Mouse (Mus musculus) cerebellum, adult 18-20 months (tissue): ENCODE measurements around the gene Celf1.
A peak's percentile ranks its signal among the peaks of the same experiment; 100 is the strongest.
"Not testable (repeated sequence)": the region's sequence is repeated elsewhere in the genome, so short reads cannot be mapped to it uniquely, and the experiment has no call there.

Experiments
- DNase-seq, 2 experiments: peaks; one replicate each; pipeline ENCODE4 v3.0.0; 2021

The Celf1 gene

DNA sequence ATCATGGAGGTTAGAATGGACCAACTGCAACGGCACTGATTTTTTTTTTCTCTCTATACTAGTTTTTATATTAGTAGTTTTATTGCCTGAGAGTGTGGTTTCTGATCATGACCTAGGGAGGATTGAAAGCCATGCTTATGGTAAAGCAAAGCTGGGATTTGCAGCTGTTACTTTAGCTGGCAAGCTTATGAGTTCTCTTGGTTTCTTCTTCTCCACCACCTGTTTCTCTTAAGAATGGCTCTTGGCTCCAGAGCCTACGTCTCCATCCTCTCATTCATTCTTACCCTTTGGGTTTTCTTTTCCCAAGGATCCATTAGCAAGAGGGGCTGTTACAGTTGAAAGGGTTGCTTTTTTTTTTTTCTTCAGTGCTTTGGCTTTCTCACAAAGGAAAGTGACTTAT, 1.6 kb downstream of the Celf1 start:
- DNase-seq: no peak

DNA sequence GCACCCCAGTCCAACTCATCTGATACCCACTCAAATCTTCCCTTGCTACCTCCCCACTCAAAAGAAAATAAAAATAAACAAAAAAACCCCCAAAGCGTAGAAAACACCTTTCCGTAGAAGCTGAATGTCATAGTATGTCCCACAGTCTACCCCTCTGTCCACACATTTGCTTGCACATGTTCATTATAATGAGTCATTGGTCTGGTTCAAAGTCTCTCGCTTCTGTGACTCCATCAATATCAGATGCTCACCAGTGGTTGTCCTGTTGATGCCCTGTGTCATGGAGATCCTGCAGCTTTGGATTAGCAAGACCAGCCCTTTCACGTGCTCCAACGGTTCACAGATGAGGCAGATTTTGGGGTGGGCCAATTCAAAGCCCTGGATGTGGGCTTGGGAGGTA, 10.0 kb downstream of the Celf1 start:
- no peak for DNase-seq

DNA sequence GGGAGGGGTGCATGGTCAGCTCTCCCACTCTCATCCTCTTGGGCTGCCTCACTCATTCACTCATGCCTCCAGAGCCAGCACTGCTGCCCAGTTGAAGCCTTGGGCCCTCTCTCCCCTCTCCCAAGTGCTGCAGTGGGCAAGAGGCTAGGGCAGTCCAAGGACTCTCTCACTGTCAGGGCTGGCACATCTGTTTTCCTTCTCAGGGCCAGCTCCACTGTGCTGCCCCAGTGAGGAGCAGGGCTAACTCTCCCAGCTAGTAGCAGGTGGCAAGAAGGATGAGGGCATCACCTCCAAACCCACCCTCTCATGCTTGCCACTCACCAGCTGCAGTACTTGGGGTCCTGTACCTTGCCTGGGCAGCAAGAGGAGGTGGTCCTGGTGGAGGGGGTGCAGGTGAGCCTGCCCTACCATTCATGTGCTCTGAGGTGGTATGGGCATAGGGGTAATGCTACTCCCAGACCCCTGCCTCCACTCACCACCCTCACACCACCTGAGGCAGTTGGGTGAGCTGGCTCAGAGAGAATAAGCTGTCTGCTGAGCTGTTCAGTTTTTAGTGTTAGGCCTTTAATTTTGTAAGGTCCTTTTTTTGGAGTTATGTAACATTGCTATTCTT, 10.5 kb downstream of the Celf1 start:
- no peak for DNase-seq

DNA sequence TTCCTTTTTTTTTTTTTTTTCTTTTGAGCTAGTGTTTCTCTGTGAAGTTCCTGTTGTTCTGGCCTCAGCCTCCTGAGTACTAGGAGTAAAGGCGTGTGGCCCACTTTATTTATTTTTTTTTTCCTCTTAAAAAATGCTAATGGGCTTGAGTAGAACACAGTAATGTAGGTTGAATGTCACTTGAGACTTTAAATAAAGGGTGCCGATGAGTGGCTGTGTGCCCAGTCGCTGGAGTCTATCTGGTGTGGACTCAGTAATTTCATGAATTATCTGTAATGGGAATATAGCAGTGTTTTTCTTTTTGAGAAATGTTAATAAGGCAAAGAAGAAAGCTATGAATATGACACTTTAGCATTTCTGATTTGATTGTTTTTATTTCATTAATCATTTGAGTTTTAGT, 13.3 kb downstream of the Celf1 start:
- no peak for DNase-seq

DNA sequence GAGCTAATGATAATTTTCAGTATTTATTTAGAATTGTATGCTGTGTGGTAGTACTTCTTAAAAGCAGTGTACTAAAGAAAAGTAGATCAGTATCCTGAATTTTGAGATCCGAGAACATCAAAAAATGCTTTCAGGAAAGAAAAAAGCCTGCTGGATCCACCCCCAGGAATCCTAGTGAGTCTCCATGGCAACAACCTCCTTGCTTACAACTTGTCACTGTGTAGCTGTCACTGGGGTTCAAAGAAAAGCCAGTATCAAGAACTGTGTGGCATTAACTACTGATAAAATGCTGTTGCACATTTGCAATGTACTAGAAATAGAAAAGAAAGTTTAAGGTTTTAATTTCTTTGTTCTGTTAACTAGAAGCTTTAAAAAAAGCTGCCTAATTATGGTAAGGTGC, 15.9 kb downstream of the Celf1 start:
- DNase-seq: peak in 1 of 2 experiments; percentile 34

DNA sequence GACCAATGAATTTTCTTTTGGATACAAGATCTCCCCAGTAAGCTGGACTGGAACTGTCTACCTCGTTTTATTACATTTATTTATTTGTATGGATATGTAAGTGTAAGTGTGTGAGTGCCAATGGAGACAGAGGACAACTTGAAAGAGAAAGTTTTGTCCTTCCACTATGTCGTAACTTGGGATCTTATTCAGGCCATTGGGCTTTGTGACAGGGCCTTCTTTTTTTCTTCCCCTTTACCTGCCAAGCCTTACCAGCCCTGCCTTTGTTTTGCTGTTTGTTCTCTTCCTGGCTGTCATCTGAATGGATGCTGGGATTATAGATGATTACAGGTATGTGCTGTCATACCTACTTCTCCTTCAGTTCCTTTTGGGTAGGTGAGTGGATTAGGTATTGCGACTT, 18.7 kb downstream of the Celf1 start:
- no peak for DNase-seq

DNA sequence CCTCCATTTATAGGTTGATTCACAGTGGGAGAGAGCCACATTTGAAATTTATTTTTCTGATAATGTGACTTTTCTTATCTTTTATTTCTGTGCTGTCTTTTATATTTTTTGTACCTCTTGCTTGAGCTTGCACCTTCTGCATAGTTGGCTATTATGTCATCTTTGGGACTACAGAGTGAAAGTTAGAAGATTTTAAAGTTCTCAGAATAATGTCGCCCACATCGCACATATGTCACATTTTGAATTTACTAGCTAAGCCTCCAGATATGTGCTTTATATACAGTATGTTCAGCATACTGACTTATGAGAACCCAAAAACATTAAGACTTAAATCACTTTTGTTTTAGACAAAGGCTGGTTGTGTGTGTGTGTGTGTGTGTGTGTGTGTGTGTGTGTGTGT, 19.8 kb downstream of the Celf1 start:
- no peak for DNase-seq

DNA sequence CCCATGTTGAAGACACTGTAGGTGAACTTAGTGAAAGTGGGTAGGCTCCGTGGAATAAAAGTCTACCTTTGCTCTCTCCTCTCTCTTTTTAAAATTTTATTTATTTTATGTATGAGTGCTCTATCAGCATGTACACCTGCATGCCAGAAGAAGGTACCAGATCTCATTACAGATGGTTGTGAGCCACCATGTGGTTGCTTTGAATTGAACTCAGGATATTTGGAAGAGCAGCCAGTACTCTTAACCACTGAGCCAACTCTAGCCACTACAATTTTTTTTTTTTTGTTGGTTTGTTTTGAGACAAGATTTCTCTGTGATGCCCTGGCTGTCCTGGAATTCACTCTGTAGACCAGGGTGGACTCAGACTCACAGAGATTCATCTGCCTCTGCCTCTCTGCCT, 23.1 kb downstream of the Celf1 start:
- DNase-seq: peak; percentile 61 to 73

DNA sequence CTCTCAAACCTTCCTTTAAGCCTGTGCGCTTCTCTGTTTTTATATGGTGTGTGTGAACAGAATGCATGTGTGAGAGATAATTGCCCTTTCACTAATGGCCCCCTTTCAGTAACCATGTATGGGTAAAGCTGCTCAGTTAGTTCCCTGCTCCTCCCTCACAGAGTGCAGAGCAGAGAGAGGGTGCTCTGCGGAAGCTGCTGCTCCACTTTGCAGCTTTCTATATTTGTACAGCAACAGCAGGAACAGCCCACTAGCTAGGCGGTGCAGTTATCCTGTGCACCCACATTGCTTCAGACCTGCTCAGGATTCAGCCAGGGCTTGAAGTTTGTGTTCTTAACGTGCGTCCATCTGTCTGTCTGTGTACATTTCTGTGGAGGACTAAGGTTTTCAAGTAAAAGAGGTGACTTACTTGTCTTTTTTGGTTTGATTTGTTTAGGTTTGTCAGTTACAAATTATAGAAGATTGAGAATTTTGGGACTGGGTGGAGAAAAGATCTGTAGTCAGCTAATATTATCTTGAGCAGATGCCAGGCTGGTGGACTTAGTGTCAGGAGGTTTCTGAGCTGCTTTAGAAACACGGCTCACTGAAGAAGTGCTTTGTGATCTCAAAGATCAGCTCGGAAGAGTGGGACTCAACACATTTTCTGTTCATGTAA, 24.8 kb downstream of the Celf1 start:
- DNase-seq: peak; percentile 62 to 65

DNA sequence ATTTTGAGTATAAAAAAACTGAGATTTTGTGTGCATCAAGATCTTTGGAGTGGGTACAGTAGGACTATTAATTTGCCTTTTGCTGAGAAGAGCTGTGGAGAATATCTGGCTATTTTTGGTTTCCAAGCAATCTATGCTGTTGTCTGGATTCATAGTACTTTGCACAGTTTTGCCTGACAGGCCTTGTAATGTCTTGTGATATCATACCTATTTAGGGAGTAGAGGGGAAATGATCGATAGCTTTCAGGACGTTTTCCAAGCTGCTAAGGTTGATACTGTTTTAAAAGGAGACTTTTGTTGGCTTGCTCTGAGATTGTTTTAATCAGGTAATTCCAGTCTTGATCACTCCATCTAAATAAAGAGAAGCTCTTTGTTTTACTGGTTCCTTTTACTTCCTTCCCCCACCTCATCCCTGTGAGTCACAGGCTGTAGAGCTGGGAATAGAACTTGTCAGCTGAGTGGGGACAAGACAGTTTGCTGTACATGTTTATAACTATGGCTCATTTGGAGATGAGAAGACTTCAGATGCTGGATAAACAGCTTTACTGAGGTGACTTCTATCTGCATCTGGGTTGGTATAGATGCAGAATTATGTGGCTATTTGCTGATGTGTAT, 25.4 kb downstream of the Celf1 start:
- peak in 1 of 2 experiments; percentile 28 for DNase-seq

DNA sequence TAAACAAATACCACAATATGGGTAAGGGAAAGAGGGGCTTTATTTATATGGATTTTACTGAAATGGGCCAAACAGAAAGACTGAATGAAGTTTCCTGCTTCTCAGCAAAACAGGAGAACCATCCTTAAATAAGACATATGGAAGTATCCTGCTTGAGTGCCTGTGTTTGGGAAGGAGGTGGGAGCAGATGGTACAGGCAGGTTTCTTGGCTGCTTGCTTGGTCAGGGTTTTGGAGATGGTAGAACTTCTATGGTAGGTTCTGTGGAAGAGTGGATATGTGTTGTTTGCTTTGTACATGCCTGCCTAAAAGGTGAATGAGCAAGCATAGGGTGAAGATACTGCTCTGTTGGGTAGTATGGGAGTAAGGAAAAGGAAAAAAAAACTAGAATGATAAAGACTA, 30.4 kb downstream of the Celf1 start:
- DNase-seq: peak; percentile 80 to 87

DNA sequence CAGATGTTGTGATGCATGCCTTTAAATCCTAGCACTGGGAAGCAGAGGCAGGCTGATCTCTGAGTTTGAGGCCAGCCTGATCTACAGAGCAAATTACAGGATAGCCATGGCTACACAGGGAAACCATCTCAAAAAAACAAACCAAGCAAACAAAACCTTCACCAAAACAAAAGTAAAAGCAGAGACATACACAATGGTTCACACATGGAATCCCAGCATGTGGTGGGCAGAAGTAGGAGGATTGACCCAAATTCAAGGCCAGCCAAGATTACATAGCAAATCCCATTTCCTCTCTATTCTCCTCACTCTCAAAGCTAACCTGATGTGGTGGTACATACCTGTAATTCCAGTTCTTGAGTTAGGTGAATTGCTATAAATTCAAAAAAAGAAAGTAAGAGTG, 33.9 kb downstream of the Celf1 start:
- peak; percentile 58 to 60 for DNase-seq

DNA sequence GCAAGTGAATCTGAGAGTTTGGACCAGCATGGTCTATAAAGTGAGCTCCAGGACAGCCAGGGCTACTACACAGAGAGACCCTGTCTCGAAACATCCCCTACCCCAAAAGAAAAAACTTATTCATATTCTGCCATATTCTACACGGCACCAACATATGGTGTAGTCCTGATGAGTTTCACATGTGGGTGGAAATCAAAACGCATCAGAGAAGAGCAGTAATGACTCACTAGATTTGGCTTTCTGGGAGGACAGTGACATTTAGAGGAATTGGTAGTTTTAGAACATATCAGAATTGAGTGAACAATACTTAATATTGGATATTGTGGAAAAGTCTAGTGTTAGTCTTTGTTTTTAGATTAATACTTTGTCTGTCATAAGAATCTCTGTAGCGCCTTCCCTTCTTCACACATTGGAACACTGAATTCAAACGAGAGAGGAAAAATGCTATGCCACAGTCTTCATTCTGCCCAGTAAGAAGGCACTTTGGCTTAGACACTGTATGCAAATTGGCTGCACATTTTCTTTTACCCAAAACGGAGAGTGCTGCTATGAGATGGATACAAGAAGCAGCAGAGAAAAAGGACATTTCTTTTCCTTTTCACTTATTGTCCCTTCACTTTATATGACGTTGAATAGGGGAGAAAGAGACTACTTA, 35.1 kb downstream of the Celf1 start:
- no peak for DNase-seq

DNA sequence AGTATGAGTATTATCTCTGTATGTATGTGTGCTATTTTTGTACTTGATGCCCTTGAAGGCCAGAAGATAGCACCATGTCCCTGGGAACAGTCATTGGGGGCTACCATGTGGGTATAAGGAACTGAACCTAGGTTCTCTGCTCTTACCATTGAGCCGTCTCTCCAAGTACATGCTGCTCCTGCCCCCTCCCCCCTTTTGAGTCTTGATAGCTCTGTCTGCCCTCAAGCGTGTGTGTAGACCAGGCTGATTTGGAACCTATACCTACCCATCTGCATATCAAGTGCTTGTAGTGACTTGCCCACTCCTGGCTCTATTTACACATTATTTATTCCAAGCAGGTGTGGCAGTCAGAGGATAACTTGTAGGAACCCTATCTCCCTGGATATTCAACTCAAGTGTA, 36.4 kb downstream of the Celf1 start:
- DNase-seq: no peak

DNA sequence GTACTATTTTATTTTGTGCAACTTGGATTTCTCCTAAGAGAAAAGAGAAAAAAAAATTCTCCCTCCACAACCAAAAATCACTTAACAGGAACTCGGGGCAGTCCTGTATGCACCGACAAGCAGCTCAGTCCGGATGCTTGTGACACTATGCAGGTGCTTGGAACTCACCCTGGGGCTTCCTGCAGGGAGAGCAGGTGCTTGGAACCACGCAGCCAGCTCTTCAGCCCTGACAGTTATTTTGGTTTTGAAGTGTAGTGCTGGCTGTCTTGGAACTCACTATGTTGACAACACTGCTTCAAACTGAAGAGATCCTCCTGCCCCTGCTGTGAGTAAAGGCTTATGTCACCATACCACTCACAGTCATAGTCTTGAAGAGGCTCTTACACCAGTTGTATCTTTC, 37.1 kb downstream of the Celf1 start:
- DNase-seq: peak; percentile 69 to 75

DNA sequence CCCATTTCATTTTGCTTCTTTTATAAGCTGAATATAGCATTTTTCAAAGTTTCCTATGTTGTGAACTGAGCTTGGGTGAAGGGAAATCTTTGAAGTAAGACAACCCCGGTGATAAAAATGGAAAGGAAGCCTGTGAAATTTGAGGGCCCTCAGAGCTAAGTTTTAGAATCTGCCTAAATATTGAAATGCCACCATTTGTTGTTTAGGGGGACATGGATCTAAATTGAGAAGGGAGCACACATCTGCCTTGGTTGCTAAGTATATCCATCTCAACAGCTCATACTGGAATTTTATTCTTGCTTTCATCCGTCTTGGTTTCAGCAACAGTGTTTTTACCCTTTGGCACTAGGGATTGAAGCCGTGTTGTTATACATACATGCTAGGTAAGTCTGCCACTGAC, 45.9 kb downstream of the Celf1 start:
- no peak for DNase-seq

DNA sequence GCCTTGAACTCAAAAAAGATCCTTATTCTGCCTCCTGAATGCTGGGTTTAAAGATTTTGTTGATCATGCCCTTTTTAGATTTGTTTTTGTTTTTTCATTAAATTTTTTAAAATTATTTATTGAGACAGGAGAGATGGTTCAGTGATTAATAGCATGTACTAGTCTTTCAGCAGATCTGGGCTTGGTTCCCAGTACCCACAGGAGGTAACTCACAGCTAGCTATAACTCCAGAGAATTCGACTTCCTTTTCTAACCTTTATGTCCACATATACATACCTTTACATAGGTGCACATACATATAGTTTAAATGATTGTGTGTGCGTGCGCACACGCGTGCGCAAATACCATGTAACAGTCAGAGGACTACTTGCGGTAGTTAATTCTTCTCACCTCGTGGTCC, 68.4 kb downstream of the Celf1 start:
- DNase-seq: peak; percentile 55 to 62

DNA sequence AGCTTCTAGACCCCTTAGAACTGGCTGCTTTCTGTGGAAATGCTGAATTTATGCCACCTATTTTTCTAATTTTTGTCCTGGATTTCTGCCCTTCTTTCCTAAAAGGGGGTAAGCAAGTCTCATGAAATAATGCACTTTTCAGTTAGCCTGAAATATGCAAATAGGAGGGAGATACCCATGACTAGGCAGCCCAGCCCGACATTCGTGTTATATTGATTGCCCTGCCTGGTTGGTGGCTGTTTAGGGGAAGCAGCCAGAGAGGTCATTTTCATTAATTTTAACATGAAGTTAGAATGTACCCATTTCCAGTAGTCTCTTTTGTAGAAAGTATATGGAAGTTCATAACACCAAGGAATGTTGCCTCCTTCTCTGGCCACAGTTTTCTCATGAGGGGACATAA, 73.7 kb downstream of the Celf1 start:
- DNase-seq: no peak

DNA sequence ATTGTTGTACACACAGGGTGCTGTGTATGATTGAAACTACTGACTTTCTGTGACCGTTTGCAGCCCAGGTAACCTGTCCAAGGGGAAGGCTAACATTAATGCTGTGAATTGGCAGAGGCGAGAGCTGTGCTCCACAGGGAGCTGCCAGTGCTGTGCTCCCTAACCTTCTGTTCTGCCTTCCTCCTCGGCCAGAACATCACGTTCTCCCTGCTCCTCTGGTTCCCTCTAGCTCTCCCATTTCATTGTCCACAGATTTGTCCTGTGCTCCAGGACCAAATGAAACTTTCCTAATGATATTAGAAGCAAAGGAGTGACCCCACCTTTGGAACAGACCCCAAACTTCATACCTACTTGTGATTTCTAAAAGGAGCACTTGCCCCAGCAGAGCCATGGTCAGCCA, 75.2 kb downstream of the Celf1 start:
- DNase-seq: peak; percentile 80 to 90

DNA sequence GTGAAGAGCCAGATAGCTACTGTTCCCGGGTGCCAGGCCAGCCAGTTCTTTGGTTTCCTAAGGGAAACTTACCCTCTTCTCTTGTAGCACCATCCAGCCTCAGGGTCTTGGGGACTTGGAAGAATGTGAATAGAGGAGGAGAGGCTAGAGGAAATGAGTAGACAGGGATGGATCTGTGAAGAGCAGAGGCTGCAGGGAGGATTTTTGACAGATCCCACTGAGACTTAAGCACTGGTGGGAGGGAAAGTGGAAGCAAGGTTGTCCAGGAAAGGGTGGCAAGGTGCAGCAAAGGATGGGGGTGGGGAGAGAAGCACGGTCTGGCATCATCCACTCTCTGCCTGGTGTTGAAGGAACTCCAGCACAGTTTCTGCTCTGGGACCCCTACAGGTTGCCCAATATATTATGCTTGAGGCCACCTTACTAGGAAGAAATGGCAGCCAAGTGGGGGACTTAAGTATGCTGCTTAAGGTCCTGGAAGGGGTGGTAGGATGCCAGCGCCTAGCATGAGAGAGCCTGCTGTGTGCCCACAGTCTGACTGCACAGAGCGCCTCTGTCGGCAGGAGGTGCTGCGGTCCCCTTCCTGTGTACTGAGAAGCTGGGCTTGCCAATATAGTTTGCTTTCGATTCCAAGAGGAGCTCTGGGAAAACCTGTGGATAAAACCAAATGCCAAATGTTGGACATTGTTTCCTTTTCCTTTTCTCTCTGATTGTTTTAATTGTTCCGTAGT, 78.0 kb downstream of the Celf1 start:
- DNase-seq: peak; percentile 64 to 67

DNA sequence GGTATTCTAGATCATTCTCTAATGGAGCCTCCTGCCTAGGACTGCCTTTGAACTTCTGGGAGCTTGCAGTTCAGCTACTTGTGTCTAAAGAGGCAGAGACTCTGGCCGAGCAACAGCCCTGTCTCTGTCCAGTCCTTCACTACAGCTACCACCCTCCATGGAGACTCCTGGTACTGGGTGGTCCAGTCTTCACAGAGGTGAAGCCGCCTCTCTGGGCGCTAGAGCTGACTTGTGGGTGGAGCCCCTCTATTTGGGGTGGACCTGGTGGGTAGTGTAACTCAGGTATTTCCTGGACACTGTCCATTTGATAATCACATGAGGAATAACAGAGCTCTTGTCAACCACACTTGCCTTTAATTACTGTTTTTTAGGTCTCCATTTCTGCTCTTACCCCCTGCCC, 79.7 kb downstream of the Celf1 start:
- DNase-seq: no peak

DNA sequence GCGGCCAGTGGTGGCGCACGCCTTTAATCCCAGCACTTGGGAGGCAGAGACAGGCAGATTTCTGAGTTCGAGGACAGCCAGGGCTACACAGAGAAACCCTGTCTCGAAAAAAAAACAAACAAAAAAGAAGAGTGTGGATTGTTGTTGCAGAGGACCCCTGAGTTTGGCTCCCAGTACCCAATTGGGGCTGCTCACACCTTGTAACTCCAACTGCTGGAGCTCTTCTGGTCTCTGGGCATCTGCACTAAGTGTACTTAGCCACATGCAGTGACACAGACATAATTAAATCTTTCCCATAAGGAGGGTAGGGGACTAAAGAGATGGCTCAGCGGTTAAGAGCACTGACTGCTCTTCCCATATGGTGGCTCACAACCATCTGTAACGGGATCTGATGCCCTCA, 82.1 kb downstream of the Celf1 start:
- not testable (repeated sequence) for DNase-seq

DNA sequence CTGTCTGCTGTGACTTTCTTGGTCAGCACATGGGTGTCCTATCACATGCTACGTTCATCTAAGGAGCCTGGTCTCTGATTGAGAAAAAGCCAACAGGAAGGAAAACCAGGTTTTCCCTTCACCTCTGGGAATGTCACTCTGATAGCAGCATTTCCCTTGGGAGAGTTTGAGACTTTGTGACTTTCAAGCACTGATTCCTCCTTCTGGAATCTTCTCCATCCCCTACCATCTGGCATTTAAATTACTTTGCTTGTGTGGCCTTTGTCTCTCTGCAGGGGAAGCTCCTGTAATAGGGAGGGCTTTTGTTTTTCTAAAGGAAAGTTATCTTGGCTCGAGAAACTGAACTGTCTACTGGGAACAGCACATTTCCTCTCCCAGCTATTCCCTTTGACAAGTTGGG, 82.9 kb downstream of the Celf1 start:
- DNase-seq: no peak
